Mouse (Mus musculus): Measurements from ENCODE around the gene Fzd1. TPM values are rescaled to one million over a fixed set of nuclear protein-coding genes. Genes with fewer than 3 reads are reported as not detected.

Fzd1 gene
- polyA plus RNA-seq, 1 experiment from 2014 or later: 24.7 TPM

GRCm38 (mm10) chr5:4737013-4737412 lies 20.8 kb downstream of the Fzd1 start:
- H3K4me3 ChIP-seq (replicated peaks): no peak overlapping the region
- no peaks in the 10 kb centered on the region for H3K9me3 ChIP-seq
- peaks cover 7% of the 10 kb centered on the region; the same call in 1 of the 2 replicates for H3K4me1 ChIP-seq
- WGBS: 24% methylated on average over 6 of the region's 6 CpGs
- no peak overlapping the region for H3K27ac ChIP-seq
- H3K36me3 ChIP-seq: no peaks in the 10 kb centered on the region
- no peak overlapping the region for H3K4me2 ChIP-seq
- ATAC-seq (ENCODE audit: insufficient read depth, low FRiP score, low read depth): peak; percentile 39; the same call in 1 of the 2 replicates
- no peaks in the 10 kb centered on the region for H3K27me3 ChIP-seq (replicated peaks)
- no peak overlapping the region for H3K9ac ChIP-seq

GRCm38 (mm10) chr5:4735461-4735860 lies 22.4 kb downstream of the Fzd1 start:
- no peak for ATAC-seq (ENCODE audit: insufficient read depth, low FRiP score, low read depth)
- H3K9ac ChIP-seq: no peak overlapping the region
- WGBS: 72% methylated on average over 7 of the region's 7 CpGs

GRCm38 (mm10) chr5:4733239-4733638 lies 24.6 kb downstream of the Fzd1 start:
- Histone ChIP-seq H3K4me1 (peaks cover 7% of the 10 kb centered on the region; the same call in 1 of the 2 replicates), H3K36me3 (no peaks in the 10 kb centered on the region), H3K4me3 (replicated peaks) (no peak overlapping the region), H3K4me2 (no peak overlapping the region), H3K9ac (no peak overlapping the region), H3K27ac (no peak overlapping the region), H3K27me3 (replicated peaks) (no peaks in the 10 kb centered on the region), H3K9me3 (no peaks in the 10 kb centered on the region)
- 40% methylated on average over 4 of the region's 4 CpGs for WGBS
- no peak for ATAC-seq (ENCODE audit: insufficient read depth, low FRiP score, low read depth)

More at GRCm38 (mm10) chr5:4735461-4735860, 22.4 kb downstream of the Fzd1 start:
- no peaks in the 10 kb centered on the region for H3K27me3 ChIP-seq (replicated peaks)
- no peak overlapping the region for H3K4me2 ChIP-seq
- H3K4me3 ChIP-seq (replicated peaks): no peak overlapping the region
- H3K27ac ChIP-seq: no peak overlapping the region
- H3K9me3 ChIP-seq: no peaks in the 10 kb centered on the region
- H3K36me3 ChIP-seq: no peaks in the 10 kb centered on the region
- peaks cover 7% of the 10 kb centered on the region; the same call in 1 of the 2 replicates for H3K4me1 ChIP-seq

- H3K36me3 ChIP-seq: no peaks in the 10 kb centered on the region
Measured at GRCm38 (mm10) chr5:4732241-4733229, 25.3 kb downstream of the Fzd1 start.

GRCm38 (mm10) chr5:4731743-4732215 lies 26.1 kb downstream of the Fzd1 start:
- ATAC-seq (ENCODE audit: insufficient read depth, low FRiP score, low read depth): no peak
- H3K4me2 ChIP-seq: no peak overlapping the region
- no peak overlapping the region for H3K4me3 ChIP-seq (replicated peaks)
- H3K9me3 ChIP-seq: no peaks in the 10 kb centered on the region
- H3K4me1 ChIP-seq: peaks cover 7% of the 10 kb centered on the region; the same call in 1 of the 2 replicates
- H3K9ac ChIP-seq: no peak overlapping the region
- no peaks in the 10 kb centered on the region for H3K36me3 ChIP-seq
- H3K27me3 ChIP-seq (replicated peaks): no peaks in the 10 kb centered on the region
- no peak overlapping the region for H3K27ac ChIP-seq
- 76% methylated on average over 5 of the region's 5 CpGs for WGBS

More at GRCm38 (mm10) chr5:4732241-4733229, 25.3 kb downstream of the Fzd1 start:
- no peak overlapping the region for H3K4me2 ChIP-seq
- H3K4me3 ChIP-seq (replicated peaks): no peak overlapping the region
- no peak overlapping the region for H3K27ac ChIP-seq
- no peak overlapping the region for H3K9ac ChIP-seq
- H3K9me3 ChIP-seq: no peaks in the 10 kb centered on the region
- no peaks in the 10 kb centered on the region for H3K27me3 ChIP-seq (replicated peaks)
- H3K4me1 ChIP-seq: peaks cover 7% of the 10 kb centered on the region; the same call in 1 of the 2 replicates
- WGBS: 53% methylated on average over 10 of the region's 10 CpGs
- ATAC-seq (ENCODE audit: insufficient read depth, low FRiP score, low read depth): no peak

GRCm38 (mm10) chr5:4731064-4731463 lies 26.8 kb downstream of the Fzd1 start:
- ATAC-seq (ENCODE audit: insufficient read depth, low FRiP score, low read depth): no peak
- Histone ChIP-seq H3K27me3 (replicated peaks) (no peaks in the 10 kb centered on the region), H3K4me2 (no peak overlapping the region), H3K27ac (no peak overlapping the region), H3K4me1 (peaks cover 7% of the 10 kb centered on the region; the same call in 1 of the 2 replicates), H3K9ac (no peak overlapping the region), H3K4me3 (replicated peaks) (no peak overlapping the region), H3K9me3 (no peaks in the 10 kb centered on the region), H3K36me3 (no peaks in the 10 kb centered on the region)
- WGBS: 79% methylated on average over 3 of the region's 3 CpGs

Small RNAs within 50 kb of the gene (microRNA-seq; reads per million reads assigned to microRNA genes)
- not detected for gene Gm44483

Measured in stomach, embryonic 15.5 days (tissue).